Mouse (Mus musculus) C2C12 (cell line): ENCODE measurements at regions not wholly inside any gene's neighbourhood (a gene's known extent, or its start where the extent isn't known, plus 50 kb on each side); places are given as distances from the start of the nearest gene placed in this dataset.
A peak's percentile ranks its signal among the peaks of the same experiment; 100 is the strongest.

Experiments used
- H3K27me3 ChIP-seq: one replicate; pipeline ENCODE4 v1.6.1; 2011; ENCODE audit not compliant: control insufficient read depth, insufficient read depth, insufficient read length
- H3K36me3 ChIP-seq: one replicate; pipeline ENCODE4 v1.6.1; 2011; ENCODE audit not compliant: control insufficient read depth, insufficient read depth
- H3K4me3 ChIP-seq: one replicate; pipeline ENCODE4 v1.5.1; 2011; ENCODE audit warnings: mild to moderate bottlenecking, control low read depth; ENCODE audit not compliant: poor library complexity, insufficient read depth, severe bottlenecking
- H3K79me2 ChIP-seq: one replicate; pipeline ENCODE4 v1.6.1; 2011; ENCODE audit not compliant: control insufficient read depth, insufficient read depth
- H3K79me3 ChIP-seq: one replicate; pipeline ENCODE4 v1.6.1; 2011; ENCODE audit warnings: low read depth, control low read depth
- H3ac ChIP-seq: one replicate; pipeline ENCODE3; 2011; ENCODE audit warnings: low read depth; ENCODE audit not compliant: control insufficient read depth, insufficient read length
- CEBPB ChIP-seq: IDR thresholded peaks from one replicate; pipeline ENCODE4 v1.6.1; 2011; ENCODE audit warnings: low read depth, mild to moderate bottlenecking, control low read depth, moderate library complexity
- CTCF ChIP-seq: IDR thresholded peaks from one replicate; pipeline ENCODE4 v1.5.1; 2011; ENCODE audit not compliant: control insufficient read depth, insufficient read depth, insufficient read length
- FOSL1 ChIP-seq: IDR thresholded peaks from one replicate; pipeline ENCODE4 v1.8.0; 2011; ENCODE audit warnings: mild to moderate bottlenecking, low read length; ENCODE audit not compliant: poor library complexity, insufficient read depth, severe bottlenecking
- MAX ChIP-seq: IDR thresholded peaks from one replicate; pipeline ENCODE4 v1.6.1; 2011; ENCODE audit warnings: mild to moderate bottlenecking, control low read depth
- MYOD1 ChIP-seq: IDR thresholded peaks from one replicate; pipeline ENCODE4 v1.6.1; 2011; ENCODE audit warnings: low read depth; ENCODE audit not compliant: control insufficient read depth, insufficient read length
- MYOG ChIP-seq: IDR thresholded peaks from one replicate; pipeline ENCODE4 v1.6.1; 2011; ENCODE audit not compliant: control insufficient read depth, insufficient read length; ENCODE audit errors: extremely low read depth
- USF1 ChIP-seq: IDR thresholded peaks from one replicate; pipeline ENCODE4 v1.6.1; 2011; ENCODE audit warnings: low read depth, mild to moderate bottlenecking, control low read depth, moderate library complexity

DNA sequence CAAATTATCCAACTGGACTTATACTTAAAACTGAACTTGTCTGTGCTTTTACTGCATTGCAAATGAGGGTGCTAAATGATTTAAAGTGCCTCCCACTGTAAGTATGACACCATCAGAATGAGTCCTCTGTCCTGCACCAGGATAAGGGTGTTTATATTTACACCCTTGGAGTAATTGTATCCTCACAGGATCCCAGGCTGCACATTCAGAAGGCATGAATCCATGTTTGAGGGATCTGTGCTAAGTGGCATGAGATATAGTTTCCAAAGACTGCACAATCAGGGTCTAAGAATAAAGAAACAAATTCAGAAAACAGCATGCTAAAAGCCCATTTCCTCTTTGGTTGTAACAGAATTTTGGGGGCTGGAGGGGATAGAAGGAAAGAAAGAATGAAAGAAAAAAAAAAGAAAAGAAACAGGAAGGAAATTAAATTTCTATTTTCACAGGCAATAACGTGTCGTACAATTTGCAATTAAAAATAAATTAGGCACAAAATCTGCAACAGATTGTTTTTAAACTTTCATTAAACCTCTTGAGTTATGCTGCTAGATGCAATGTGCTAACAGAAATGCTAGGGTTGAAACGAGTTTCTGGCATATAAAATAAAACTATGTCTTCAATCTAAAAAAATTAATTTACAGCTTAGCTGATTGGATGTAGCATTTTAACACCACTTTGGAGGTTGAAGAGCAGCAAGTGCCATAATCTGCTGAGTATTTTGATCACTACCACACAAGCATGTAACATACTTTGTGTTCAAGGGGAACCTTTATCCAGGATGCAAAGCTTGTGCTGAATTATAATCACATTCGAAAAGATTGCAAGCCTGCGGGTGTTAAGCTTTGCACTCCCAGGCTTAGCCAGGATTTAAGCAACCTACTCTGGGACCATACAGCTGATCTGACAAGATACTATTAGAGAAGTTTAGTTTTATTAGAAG, 689.9 kb upstream of the Tenm3 start:
- no peak overlapping the region for H3K4me3 ChIP-seq
- H3K36me3 ChIP-seq: no peaks in the 10 kb centered on the region
- no peaks in the 10 kb centered on the region for H3K79me3 ChIP-seq
- no peak overlapping the region for H3ac ChIP-seq
- H3K27me3 ChIP-seq: no peaks in the 10 kb centered on the region
- TF ChIP-seq CEBPB: no peak
- H3K79me2 ChIP-seq: no peaks in the 10 kb centered on the region

DNA sequence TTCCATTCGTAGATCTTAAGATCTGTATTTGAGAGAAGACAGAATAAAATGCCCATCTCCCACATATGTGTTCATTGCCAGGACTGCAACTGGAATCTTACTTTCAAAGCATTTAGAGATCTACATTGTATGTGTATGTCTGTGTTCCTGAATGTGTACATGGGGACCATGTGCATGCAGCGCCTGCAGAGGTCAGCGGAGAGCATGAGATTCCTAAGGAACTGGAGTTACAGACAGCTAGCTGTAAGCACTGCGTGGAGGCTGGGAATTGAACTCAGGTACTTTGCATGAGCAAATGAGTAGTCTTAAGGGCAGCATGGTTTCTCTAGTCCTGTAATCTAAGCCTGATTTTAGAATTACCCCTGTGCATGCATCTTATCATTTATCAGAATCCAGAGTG, 685.5 kb upstream of the Tenm3 start:
- H3ac ChIP-seq: no peak overlapping the region
- no peaks in the 10 kb centered on the region for H3K79me3 ChIP-seq
- H3K4me3 ChIP-seq: no peak overlapping the region
- H3K27me3 ChIP-seq: no peaks in the 10 kb centered on the region
- TF ChIP-seq FOSL1 (no peak), MYOG (no peak), USF1 (no peak), CTCF (no peak), CEBPB (no peak), MYOD1 (no peak), MAX (no peak)
- H3K36me3 ChIP-seq: no peaks in the 10 kb centered on the region
- H3K79me2 ChIP-seq: no peaks in the 10 kb centered on the region

DNA sequence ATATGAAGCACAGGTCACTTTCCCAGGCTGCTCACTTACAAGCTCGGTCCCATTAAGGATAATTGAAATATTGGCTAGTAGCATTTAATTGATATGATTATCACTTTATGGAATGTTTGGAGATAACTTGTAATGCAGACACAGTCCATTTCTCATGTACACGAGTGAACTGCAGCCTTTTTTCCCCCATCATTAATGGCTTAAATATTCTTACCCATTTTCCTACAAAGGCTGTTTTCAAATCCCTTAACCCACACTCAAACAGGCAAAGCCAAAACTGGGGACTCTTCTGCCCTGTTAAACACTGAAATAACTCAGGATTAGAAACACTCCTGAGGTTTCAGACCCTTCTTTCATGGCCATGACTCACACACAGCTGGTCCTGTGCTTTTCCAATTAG, 649.2 kb upstream of the Tenm3 start:
- Histone ChIP-seq H3K36me3 (no peaks in the 10 kb centered on the region), H3K27me3 (no peaks in the 10 kb centered on the region), H3ac (no peak overlapping the region), H3K79me3 (no peaks in the 10 kb centered on the region), H3K4me3 (no peak overlapping the region), H3K79me2 (no peaks in the 10 kb centered on the region)
- TF ChIP-seq CEBPB: no peak
- TF ChIP-seq MYOD1: peak; percentile 16

DNA sequence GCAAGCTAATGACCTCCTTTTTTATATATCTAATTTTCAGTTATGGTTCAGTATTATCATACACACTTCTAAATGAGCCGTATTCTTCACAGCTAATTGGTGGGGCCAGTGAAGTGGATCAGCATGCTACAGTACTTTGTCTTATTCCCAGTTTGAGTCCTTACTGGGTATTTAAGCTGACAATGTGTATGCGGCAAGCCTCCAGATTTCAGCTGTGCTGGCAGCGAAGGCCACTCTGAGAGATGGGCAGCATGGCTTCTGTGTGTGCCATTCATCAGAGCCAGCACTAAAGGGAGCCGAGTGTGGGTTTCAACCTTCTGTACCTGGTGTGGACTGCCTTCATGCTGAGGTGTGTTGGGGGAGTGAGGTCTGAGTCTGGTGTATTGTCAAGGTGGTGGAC, 641.5 kb upstream of the Tenm3 start:
- Histone ChIP-seq H3K36me3 (no peaks in the 10 kb centered on the region), H3K79me3 (no peaks in the 10 kb centered on the region), H3K4me3 (no peak overlapping the region), H3K79me2 (no peaks in the 10 kb centered on the region), H3ac (no peak overlapping the region), H3K27me3 (no peaks in the 10 kb centered on the region)
- TF ChIP-seq MYOG (no peak), MYOD1 (no peak), MAX (no peak), CTCF (no peak), USF1 (no peak), CEBPB (no peak), FOSL1 (no peak)

DNA sequence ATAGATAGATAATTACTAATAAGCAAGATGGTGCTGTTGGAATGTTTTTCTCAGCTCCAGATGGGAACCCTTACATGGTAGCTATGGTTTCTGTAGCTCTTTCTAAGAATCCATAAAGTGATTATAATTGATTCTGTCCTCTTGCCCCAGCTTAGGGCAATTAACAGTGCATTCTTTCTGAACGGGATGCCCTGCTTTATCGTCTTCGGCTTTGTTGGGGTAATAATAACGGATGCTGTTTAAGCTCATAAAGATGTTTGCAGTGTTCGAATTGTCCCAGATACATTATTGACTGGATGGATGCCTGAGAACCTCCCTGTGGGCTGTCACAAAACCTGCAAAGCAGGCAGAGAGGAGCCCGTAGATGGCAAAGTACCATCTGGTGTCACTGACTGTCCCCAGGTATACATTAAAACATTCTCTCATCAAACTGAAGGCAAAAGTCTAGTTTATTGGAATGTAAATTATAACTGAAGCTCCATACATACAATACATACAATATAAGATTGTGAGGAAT, 637.8 kb upstream of the Tenm3 start:
- Histone ChIP-seq H3K79me3 (no peaks in the 10 kb centered on the region), H3ac (no peak overlapping the region), H3K79me2 (no peaks in the 10 kb centered on the region), H3K4me3 (no peak overlapping the region), H3K36me3 (no peaks in the 10 kb centered on the region), H3K27me3 (no peaks in the 10 kb centered on the region)
- TF ChIP-seq CEBPB (no peak), FOSL1 (no peak), USF1 (no peak), MAX (no peak), CTCF (no peak), MYOG (no peak), MYOD1 (no peak)

DNA sequence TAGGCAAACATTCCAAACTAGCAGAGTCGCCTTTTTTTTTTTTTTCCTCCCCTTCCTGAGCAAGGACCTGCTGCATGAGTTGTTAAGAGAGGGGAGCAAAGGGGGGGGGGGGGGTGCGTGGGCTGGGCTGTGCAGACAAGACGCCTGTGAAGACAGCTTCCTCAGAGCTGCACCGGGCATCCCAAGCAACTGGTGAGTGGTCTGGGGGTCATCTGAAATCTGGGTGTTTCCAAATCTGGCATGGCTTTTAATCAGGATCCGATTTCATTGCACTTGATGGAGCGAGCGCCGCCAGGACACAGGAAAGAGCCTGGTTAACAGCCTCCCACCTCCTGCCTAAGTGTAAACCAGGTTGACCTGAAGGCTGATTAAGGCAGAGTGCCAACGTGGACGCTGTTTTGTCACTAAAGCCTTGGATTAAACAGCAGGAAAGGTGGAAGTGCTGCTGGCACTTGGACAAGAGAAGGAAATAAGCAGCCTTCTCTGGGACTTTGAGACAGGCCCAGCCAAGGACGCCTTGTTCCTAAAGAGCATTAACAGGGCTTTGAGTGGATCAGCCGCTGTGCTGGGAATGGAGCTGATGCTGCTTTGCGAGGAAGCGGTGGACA, 622.3 kb upstream of the Tenm3 start:
- no peaks in the 10 kb centered on the region for H3K27me3 ChIP-seq
- H3K79me3 ChIP-seq: no peaks in the 10 kb centered on the region
- H3K4me3 ChIP-seq: no peak overlapping the region
- no peaks in the 10 kb centered on the region for H3K36me3 ChIP-seq
- H3ac ChIP-seq: no peak overlapping the region
- no peaks in the 10 kb centered on the region for H3K79me2 ChIP-seq
- no peak for TF ChIP-seq USF1
- TF ChIP-seq MYOD1: no peak
- no peak for TF ChIP-seq FOSL1
- TF ChIP-seq CEBPB: no peak
- TF ChIP-seq CTCF: no peak
- no peak for TF ChIP-seq MYOG
- TF ChIP-seq MAX: no peak
